Mouse (Mus musculus) limb, embryonic 14.5 days (tissue): Measurements from ENCODE around the gene Nos3. TPM values are rescaled to one million over a fixed set of nuclear protein-coding genes. Genes with fewer than 3 reads are reported as not detected.

Source experiments
- ATAC-seq: fragments of 200-750 bp; cut with Nextera tagmentation; 2 replicates; pipeline ENCODE4 v1.8.0; 2017; ENCODE audit warnings: low read depth, moderate number of reproducible peaks, moderate TSS enrichment; ENCODE audit not compliant: low FRiP score
- DNase-seq: peaks from one replicate; pipeline ENCODE4 v3.0.0-alpha.2; 2015; ENCODE audit warnings: low spot score
- H3K27ac ChIP-seq: fragments of 300-500 bp; sonication (generic); replicated peaks from 2 replicates; pipeline ENCODE4 v1.5.1; 2014; ENCODE audit warnings: low read depth, mild to moderate bottlenecking, low read length, moderate library complexity, mixed read lengths
- H3K27me3 ChIP-seq: fragments of 300-500 bp; sonication (generic); 2 replicates; pipeline ENCODE4 v1.6.1; 2014; ENCODE audit warnings: low read length, mixed read lengths; ENCODE audit not compliant: control insufficient read depth, insufficient read depth
- H3K36me3 ChIP-seq: fragments of 300-500 bp; sonication (generic); 2 replicates; pipeline ENCODE4 v1.6.1; 2014; ENCODE audit warnings: mild to moderate bottlenecking, low read length, moderate library complexity, mixed read lengths; ENCODE audit not compliant: control insufficient read depth, insufficient read depth
- H3K4me1 ChIP-seq: fragments of 300-500 bp; sonication (generic); 2 replicates; pipeline ENCODE4 v1.6.1; 2014; ENCODE audit warnings: antibody characterized with exemption, low read length, mixed read lengths; ENCODE audit not compliant: control insufficient read depth, insufficient read depth
- H3K4me2 ChIP-seq: fragments of 300-500 bp; sonication (generic); replicated peaks from 2 replicates; pipeline ENCODE4 v1.6.1; 2014; ENCODE audit warnings: low read depth, mild to moderate bottlenecking, low read length, moderate library complexity; ENCODE audit not compliant: severe bottlenecking
- H3K4me3 ChIP-seq: fragments of 300-500 bp; sonication (generic); replicated peaks from 2 replicates; pipeline ENCODE4 v1.5.1; 2014; ENCODE audit warnings: low read length
- H3K9ac ChIP-seq: fragments of 300-500 bp; sonication (generic); 2 replicates; pipeline ENCODE4 v1.6.1; 2014; ENCODE audit warnings: mild to moderate bottlenecking, low read depth, low read length, moderate library complexity; ENCODE audit not compliant: severe bottlenecking
- H3K9me3 ChIP-seq: fragments of 300-500 bp; sonication (generic); 2 replicates; pipeline ENCODE4 v1.6.1; 2016; ENCODE audit warnings: low read length; ENCODE audit not compliant: control insufficient read depth
- POLR2A ChIP-seq: fragments of 200-500 bp; IDR thresholded peaks from 2 replicates; pipeline ENCODE4 v1.8.0; 2012; ENCODE audit warnings: inconsistent platforms, mild to moderate bottlenecking, moderate library complexity, borderline replicate concordance; ENCODE audit not compliant: insufficient read depth, insufficient read length; ENCODE audit errors: extremely low read depth
- WGBS: fragments of 180-500 bp; shearing (Covaris S2); extraction: QIAGEN DNeasy Blood & Tissue Kit; methylation state at CpG from one replicate; pipeline ENCODE4 v1.1.7; 2014; 5-methylcytosine and 5-hydroxymethylcytosine counted together
- polyA plus RNA-seq, 2 experiments: library from polyadenylated mRNA; depleted of rRNA in 1 of 2; stranded (reverse) in 1 of 2; unstranded in 1 of 2; fragments of >200 nt; fragmentation: Nextera tagmentation in 1 of 2; extraction: Ambion mirVana in 1 of 2; gene quantifications; 2 replicates each; pipeline versions ENCODE4 v1.2.1 to v1.2.3; 2012 to 2014

The Nos3 gene
- polyA plus RNA-seq, 2 experiments, result 4.8 to 7.3 TPM

DNA sequence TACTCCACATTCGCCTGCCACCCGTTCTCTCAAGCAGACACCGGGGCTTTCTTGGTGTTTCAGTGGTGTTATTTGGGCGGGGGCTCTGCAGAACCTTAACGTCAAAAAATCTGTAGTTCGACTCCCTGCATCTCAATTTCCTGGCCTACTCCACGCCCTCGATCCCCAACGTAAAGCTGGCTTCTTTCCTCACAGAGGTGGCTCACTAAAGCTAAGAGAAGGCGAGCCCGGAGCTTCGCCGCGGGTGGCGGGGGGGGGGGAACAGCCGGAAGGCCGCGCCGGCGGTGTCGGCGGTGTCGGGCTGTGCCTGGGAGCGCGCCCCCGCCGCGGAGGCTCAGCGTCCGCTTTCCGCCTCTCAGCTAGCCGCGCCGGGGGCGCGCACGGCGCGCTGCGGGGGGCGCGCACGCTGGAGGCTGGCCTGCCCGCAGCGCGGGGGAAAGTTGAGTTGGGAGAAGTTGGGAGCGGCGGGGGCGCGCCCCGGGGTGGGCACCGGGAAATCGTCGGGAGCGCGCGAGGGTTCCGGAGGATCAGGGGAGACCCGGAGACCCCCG is 60.3 kb downstream of the Nos3 start:
- Histone ChIP-seq H3K9me3 (no peaks in the 10 kb centered on the region), H3K27me3 (no peaks in the 10 kb centered on the region), H3K4me2 (peak overlapping the region; percentile 94), H3K4me1 (peaks cover 41% of the 10 kb centered on the region), H3K36me3 (peaks cover 25% of the 10 kb centered on the region), H3K9ac (peak overlapping the region; percentile 67), H3K4me3 (peak overlapping the region; percentile 68), H3K27ac (peak overlapping the region; percentile 92)
- ATAC-seq, result peak; percentile 50
- peak; percentile 91 for DNase-seq
- 0 out of 2 replicates have a peak, but pooled peaks have one; percentile 34 for TF ChIP-seq POLR2A
- 1% methylated on average over 32 of the region's 60 CpGs for WGBS

GRCm38 (mm10) chr5:24425421-24426036 is 60.9 kb downstream of the Nos3 start:
- Histone ChIP-seq H3K27ac (peak overlapping the region; percentile 92), H3K9ac (peak overlapping the region; percentile 67), H3K4me3 (peak overlapping the region; percentile 68), H3K4me1 (peaks cover 41% of the 10 kb centered on the region), H3K27me3 (no peaks in the 10 kb centered on the region), H3K9me3 (no peaks in the 10 kb centered on the region), H3K36me3 (peaks cover 25% of the 10 kb centered on the region), H3K4me2 (peak overlapping the region; percentile 94)
- TF ChIP-seq POLR2A, result no peak
- DNase-seq (peak; percentile 58), ATAC-seq (no peak)
- WGBS, result under 1% methylated on average over 21 of the region's 30 CpGs

GRCm38 (mm10) chr5:24426037-24426432 is 61.4 kb downstream of the Nos3 start:
- WGBS, result 0% methylated on average over 10 of the region's 10 CpGs
- Histone ChIP-seq H3K27me3 (no peaks in the 10 kb centered on the region), H3K9ac (peak overlapping the region; percentile 67), H3K4me1 (peaks cover 41% of the 10 kb centered on the region), H3K36me3 (peaks cover 25% of the 10 kb centered on the region), H3K4me2 (peak overlapping the region; percentile 94), H3K27ac (peak overlapping the region; percentile 92; the same call in 1 of the 2 replicates), H3K4me3 (peak overlapping the region; percentile 68), H3K9me3 (no peaks in the 10 kb centered on the region)
- DNase-seq, result no peak
- no peak for TF ChIP-seq POLR2A
- ATAC-seq, result no peak

- H3K4me2 ChIP-seq, result peak overlapping the region; percentile 94
- 9% methylated on average over 9 of the region's 9 CpGs for WGBS
- DNase-seq, result no peak
- no peaks in the 10 kb centered on the region for H3K27me3 ChIP-seq
- H3K9me3 ChIP-seq, result no peaks in the 10 kb centered on the region
- peak overlapping the region; percentile 68 for H3K4me3 ChIP-seq
- peaks cover 41% of the 10 kb centered on the region for H3K4me1 ChIP-seq
- peaks cover 28% of the 10 kb centered on the region for H3K36me3 ChIP-seq
- H3K9ac ChIP-seq, result peak overlapping the region; percentile 67; the same call in 1 of the 2 replicates
- ATAC-seq, result no peak
- H3K27ac ChIP-seq, result peak overlapping the region; percentile 21; the same call in 1 of the 2 replicates
- TF ChIP-seq POLR2A, result no peak
Observed at GRCm38 (mm10) chr5:24426556-24427284, 62.1 kb downstream of the Nos3 start.

DNA sequence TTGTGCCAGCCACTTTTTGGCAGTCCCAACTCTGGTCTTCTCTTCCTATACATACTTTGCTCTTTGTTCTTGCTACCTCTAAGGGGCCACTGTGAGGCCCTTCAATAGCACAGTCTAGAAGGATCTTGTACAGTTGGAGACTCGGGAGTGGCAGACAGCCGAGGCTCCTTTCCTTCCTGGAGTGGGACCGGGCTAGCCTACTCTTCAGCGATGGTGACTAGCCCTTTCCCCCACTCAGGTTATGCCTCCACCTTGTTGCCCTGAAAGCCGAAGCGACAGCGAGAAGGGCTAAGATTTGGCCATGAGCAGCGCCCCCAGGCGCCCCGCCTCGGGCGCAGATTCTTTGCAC is 62.6 kb downstream of the Nos3 start:
- Histone ChIP-seq H3K9me3 (no peaks in the 10 kb centered on the region), H3K4me2 (peak overlapping the region; percentile 94), H3K9ac (no peak overlapping the region), H3K27ac (no peak overlapping the region), H3K27me3 (no peaks in the 10 kb centered on the region), H3K36me3 (peaks cover 34% of the 10 kb centered on the region), H3K4me3 (peak overlapping the region; percentile 68), H3K4me1 (peaks cover 40% of the 10 kb centered on the region)
- DNase-seq (no peak), ATAC-seq (no peak)
- WGBS, result 15% methylated on average over 12 of the region's 12 CpGs
- TF ChIP-seq POLR2A, result no peak
